Mouse (Mus musculus) MEL (cell line): ENCODE data around the gene Adamts4. TPM values are rescaled to one million over a fixed set of nuclear protein-coding genes. Genes with fewer than 3 reads are reported as not detected.
A peak's percentile ranks its signal among the peaks of the same experiment; 100 is the strongest.

Experiments
- DNase-seq: peaks from one replicate; pipeline ENCODE4 v3.0.0; 2011; ENCODE audit warnings: low read depth, low spot score
- H3K27ac ChIP-seq: 2 replicates; pipeline ENCODE4 v1.5.1; 2012; ENCODE audit warnings: low read depth, mild to moderate bottlenecking, control low read depth, low read length, moderate library complexity; ENCODE audit not compliant: control insufficient read depth
- H3K27me3 ChIP-seq, 2 experiments: fragments of 150-350 bp in 1 of 2; sonication (generic) in 1 of 2; 2 replicates each; pipeline ENCODE4 v1.6.1; 2012; ENCODE audit warnings: low read length in 2 of 2, mild to moderate bottlenecking in 2 of 2, improper control_type of control experiment in 1 of 2, moderate library complexity in 1 of 2; ENCODE audit not compliant: insufficient read depth in 2 of 2, control insufficient read depth in 1 of 2
- H3K36me3 ChIP-seq, 2 experiments: 2 replicates each; pipeline ENCODE4 v1.6.1; 2012 to 2014; ENCODE audit warnings: low read length in 2 of 2, improper control_type of control experiment in 1 of 2, inconsistent platforms in 1 of 2, mild to moderate bottlenecking in 1 of 2; ENCODE audit not compliant: insufficient read depth in 2 of 2, control insufficient read depth in 1 of 2
- H3K4me1 ChIP-seq, 2 experiments: fragments of 150-350 bp in 1 of 2; sonication (generic) in 1 of 2; 2 replicates each; pipeline ENCODE4 v1.6.1; 2012; ENCODE audit warnings: low read length in 2 of 2, improper control_type of control experiment in 1 of 2, mild to moderate bottlenecking in 1 of 2; ENCODE audit not compliant: insufficient read depth in 2 of 2, control insufficient read depth in 1 of 2
- H3K4me3 ChIP-seq, 2 experiments: fragments of 150-350 bp in 1 of 2; sonication (generic) in 1 of 2; 2 replicates each; pipeline ENCODE4 v1.5.1; 2012; ENCODE audit warnings: low read depth in 2 of 2, low read length in 2 of 2, mild to moderate bottlenecking in 2 of 2, moderate library complexity in 2 of 2, control low read depth in 1 of 2, improper control_type of control experiment in 1 of 2; ENCODE audit not compliant: control insufficient read depth in 1 of 2, insufficient read depth in 1 of 2
- H3K79me2 ChIP-seq: 2 replicates; pipeline ENCODE4 v1.6.1; 2012; ENCODE audit warnings: mild to moderate bottlenecking, low read length, moderate library complexity; ENCODE audit not compliant: control insufficient read depth, poor library complexity, insufficient read depth
- H3K9ac ChIP-seq: 2 replicates; pipeline ENCODE4 v1.6.1; 2012; ENCODE audit warnings: low read depth, mild to moderate bottlenecking, control low read depth, low read length, moderate library complexity; ENCODE audit not compliant: control insufficient read depth, poor library complexity, severe bottlenecking
- H3K9me3 ChIP-seq: fragments of 150-350 bp; sonication (generic); replicated peaks from 2 replicates; pipeline ENCODE4 v1.6.1; 2012; ENCODE audit warnings: mild to moderate bottlenecking, low read length, improper control_type of control experiment, moderate library complexity; ENCODE audit not compliant: insufficient read depth
- BHLHE40 ChIP-seq: IDR thresholded peaks from 2 replicates; pipeline ENCODE4 v1.6.1; 2012; ENCODE audit warnings: low read depth, mild to moderate bottlenecking, inconsistent platforms, low read length, improper control_type of control experiment, borderline replicate concordance
- CHD1 ChIP-seq: IDR thresholded peaks from 2 replicates; pipeline ENCODE4 v1.6.1; 2012; ENCODE audit warnings: low read depth, mild to moderate bottlenecking, inconsistent platforms, low read length, improper control_type of control experiment
- CHD2 ChIP-seq: IDR thresholded peaks from 2 replicates; pipeline ENCODE4 v1.6.1; 2011; ENCODE audit warnings: low read length, improper control_type of control experiment
- CTCF ChIP-seq, 3 experiments: IDR thresholded peaks in 2 of 3; conservative IDR thresholded peaks in 1 of 3; 2 replicates each; pipeline ENCODE4 v1.5.1; 2011 to 2012; ENCODE audit warnings: low read length in 3 of 3, low read depth in 2 of 3, mild to moderate bottlenecking in 2 of 3, improper control_type of control experiment in 1 of 3, inconsistent platforms in 1 of 3, mixed read lengths in 1 of 3, moderate library complexity in 1 of 3; ENCODE audit not compliant: control insufficient read depth in 1 of 3, insufficient read depth in 1 of 3, poor library complexity in 1 of 3, severe bottlenecking in 1 of 3
- E2F4 ChIP-seq: IDR thresholded peaks from 2 replicates; pipeline ENCODE4 v1.6.1; 2011; ENCODE audit warnings: low read depth, low read length, improper control_type of control experiment, borderline replicate concordance
- ELF1 ChIP-seq: IDR thresholded peaks from 2 replicates; pipeline ENCODE4 v1.6.1; 2014; ENCODE audit warnings: low read depth, mild to moderate bottlenecking, inconsistent platforms, low read length, improper control_type of control experiment, moderate library complexity
- EP300 ChIP-seq, 2 experiments: IDR thresholded peaks; 2 replicates each; pipeline ENCODE4 v1.6.1; 2011; ENCODE audit warnings: improper control_type of control experiment in 2 of 2, low read length in 2 of 2, low read depth in 1 of 2, mild to moderate bottlenecking in 1 of 2
- ETS1 ChIP-seq: IDR thresholded peaks from 2 replicates; pipeline ENCODE4 v1.6.1; 2012; ENCODE audit warnings: low read depth, mild to moderate bottlenecking, inconsistent platforms, low read length, improper control_type of control experiment, moderate library complexity
- GABPA ChIP-seq: IDR thresholded peaks from 2 replicates; pipeline ENCODE4 v1.6.1; 2012; ENCODE audit warnings: low read depth, mild to moderate bottlenecking, inconsistent platforms, low read length, improper control_type of control experiment, moderate library complexity
- GATA1 ChIP-seq: IDR thresholded peaks from 2 replicates; pipeline ENCODE4 v1.6.1; 2011; ENCODE audit warnings: low read depth, low read length, improper control_type of control experiment
- JUND ChIP-seq: IDR thresholded peaks from 2 replicates; pipeline ENCODE4 v1.6.1; 2011; ENCODE audit warnings: low read depth, mild to moderate bottlenecking, improper control_type of control experiment, low read length
- KAT2A ChIP-seq: conservative IDR thresholded peaks from 2 replicates; pipeline ENCODE4 v1.6.1; 2012; ENCODE audit warnings: low read depth, low read length, improper control_type of control experiment, inconsistent platforms
- MAZ ChIP-seq: IDR thresholded peaks from 2 replicates; pipeline ENCODE4 v1.6.1; 2012; ENCODE audit warnings: low read depth, mild to moderate bottlenecking, inconsistent platforms, low read length, improper control_type of control experiment
- MEF2A ChIP-seq: IDR thresholded peaks from 2 replicates; pipeline ENCODE4 v1.6.1; 2014; ENCODE audit warnings: low read depth, mild to moderate bottlenecking, inconsistent platforms, low read length, improper control_type of control experiment; ENCODE audit not compliant: poor library complexity, insufficient replicate concordance, severe bottlenecking; ENCODE audit errors: extremely low read depth
- MXI1 ChIP-seq: IDR thresholded peaks from 2 replicates; pipeline ENCODE4 v1.6.1; 2011; ENCODE audit warnings: mild to moderate bottlenecking, low read depth, low read length, improper control_type of control experiment
- MYB ChIP-seq: IDR thresholded peaks from 2 replicates; pipeline ENCODE4 v1.6.1; 2011; ENCODE audit warnings: mild to moderate bottlenecking, low read depth, low read length, improper control_type of control experiment
- MYC ChIP-seq: IDR thresholded peaks from 2 replicates; pipeline ENCODE4 v1.6.1; 2011; ENCODE audit warnings: low read depth, mild to moderate bottlenecking, low read length, improper control_type of control experiment, moderate library complexity
- NELFE ChIP-seq: IDR thresholded peaks from 2 replicates; pipeline ENCODE4 v1.6.1; 2011; ENCODE audit warnings: low read depth, low read length, improper control_type of control experiment
- NRF1 ChIP-seq: IDR thresholded peaks from 2 replicates; pipeline ENCODE4 v1.6.1; 2014; ENCODE audit warnings: low read depth, mild to moderate bottlenecking, inconsistent platforms, low read length, improper control_type of control experiment, moderate library complexity; ENCODE audit not compliant: poor library complexity, insufficient read depth, severe bottlenecking
- POLR2A ChIP-seq, 2 experiments: IDR thresholded peaks; 2 replicates each; pipeline ENCODE4 v1.6.1; 2011 to 2012; ENCODE audit warnings: low read length in 2 of 2, mild to moderate bottlenecking in 2 of 2, control low read depth in 1 of 2, improper control_type of control experiment in 1 of 2, low read depth in 1 of 2, moderate library complexity in 1 of 2; ENCODE audit not compliant: control insufficient read depth in 1 of 2, insufficient read depth in 1 of 2, poor library complexity in 1 of 2
- POLR2AphosphoS2 ChIP-seq: IDR thresholded peaks from 2 replicates; pipeline ENCODE4 v1.6.1; 2011; ENCODE audit warnings: low read length, improper control_type of control experiment
- POLR2AphosphoS5 ChIP-seq: IDR thresholded peaks from 2 replicates; pipeline ENCODE4 v1.6.1; 2012; ENCODE audit warnings: low read depth, borderline replicate concordance, mild to moderate bottlenecking, inconsistent platforms, low read length, moderate library complexity, mixed read lengths
- RAD21 ChIP-seq: IDR thresholded peaks from 2 replicates; pipeline ENCODE4 v1.6.1; 2011; ENCODE audit warnings: mild to moderate bottlenecking, low read depth, low read length, improper control_type of control experiment
- RCOR1 ChIP-seq: IDR thresholded peaks from 2 replicates; pipeline ENCODE4 v1.6.1; 2012; ENCODE audit warnings: low read depth, mild to moderate bottlenecking, inconsistent platforms, low read length, improper control_type of control experiment
- SIN3A ChIP-seq: IDR thresholded peaks from 2 replicates; pipeline ENCODE4 v1.6.1; 2012; ENCODE audit warnings: low read length, improper control_type of control experiment, inconsistent platforms
- SMC3 ChIP-seq: IDR thresholded peaks from 2 replicates; pipeline ENCODE4 v1.6.1; 2011; ENCODE audit warnings: low read depth, low read length, improper control_type of control experiment
- TAL1 ChIP-seq: IDR thresholded peaks from 2 replicates; pipeline ENCODE4 v1.6.1; 2012; ENCODE audit warnings: mild to moderate bottlenecking, inconsistent platforms, low read length, moderate library complexity, mixed read lengths
- TBP ChIP-seq: IDR thresholded peaks from 2 replicates; pipeline ENCODE4 v1.8.0; 2011; ENCODE audit warnings: low read depth, low read length, improper control_type of control experiment
- TCF12 ChIP-seq: IDR thresholded peaks from 2 replicates; pipeline ENCODE4 v1.6.1; 2014; ENCODE audit warnings: low read depth, mild to moderate bottlenecking, inconsistent platforms, low read length, improper control_type of control experiment, moderate library complexity
- USF1 ChIP-seq: IDR thresholded peaks from 2 replicates; pipeline ENCODE4 v1.6.1; 2014; ENCODE audit warnings: low read depth, mild to moderate bottlenecking, inconsistent platforms, low read length, improper control_type of control experiment, moderate library complexity
- USF2 ChIP-seq, 2 experiments: IDR thresholded peaks; 2 replicates each; pipeline ENCODE4 v1.6.1; 2011 to 2012; ENCODE audit warnings: improper control_type of control experiment in 2 of 2, low read length in 2 of 2, borderline replicate concordance in 1 of 2, inconsistent platforms in 1 of 2, low read depth in 1 of 2, mild to moderate bottlenecking in 1 of 2; ENCODE audit not compliant: insufficient read depth in 1 of 2
- ZC3H11A ChIP-seq: IDR thresholded peaks from 2 replicates; pipeline ENCODE4 v1.6.1; 2012; ENCODE audit warnings: low read depth, mild to moderate bottlenecking, inconsistent platforms, low read length, improper control_type of control experiment
- ZKSCAN1 ChIP-seq: IDR thresholded peaks from 2 replicates; pipeline ENCODE4 v1.6.1; 2012; ENCODE audit warnings: low read depth, mild to moderate bottlenecking, inconsistent platforms, low read length, improper control_type of control experiment, moderate library complexity
- ZMIZ1 ChIP-seq: IDR thresholded peaks from 2 replicates; pipeline ENCODE4 v1.6.1; 2012; ENCODE audit warnings: low read depth, mild to moderate bottlenecking, inconsistent platforms, low read length, improper control_type of control experiment, moderate library complexity
- ZNF384 ChIP-seq: IDR thresholded peaks from 2 replicates; pipeline ENCODE4 v1.6.1; 2012; ENCODE audit warnings: low read depth, mild to moderate bottlenecking, inconsistent platforms, low read length, improper control_type of control experiment
- polyA plus RNA-seq, 2 experiments: library from polyadenylated mRNA; stranded (reverse) in 1 of 2; unstranded in 1 of 2; fragments of >175 nt in 1 of 2; fragments of >200 nt in 1 of 2; gene quantifications; 2 replicates each; pipeline versions ENCODE4 v1.2.1 to v1.2.4; 2012; ENCODE audit warnings: low replicate concordance in 2 of 2, low read depth in 1 of 2; ENCODE audit not compliant: insufficient read length in 2 of 2, insufficient read depth in 1 of 2, missing spikeins in 1 of 2
- total RNA-seq: library from RNA; depleted of rRNA; stranded (reverse); fragments of 300-350 nt; gene quantifications from 2 replicates; pipeline ENCODE4 v1.2.3, GENCODE M21; 2012

Adamts4 gene
- total and polyA plus RNA-seq, 3 experiments: 0.03 TPM; not detected in 2

- Histone ChIP-seq H3K9ac (peak overlapping the region; percentile 10), H3K4me1 (peaks cover 0 to 28% of the 10 kb centered on the region in 2 experiments; a peak in 2 of 4 replicates), H3K9me3 (no peaks in the 10 kb centered on the region), H3K79me2 (no peaks in the 10 kb centered on the region), H3K27ac (peak overlapping the region; percentile 26), H3K4me3 (peak overlapping the region in 1 of 2 experiments; percentile 2; a peak in 1 of 4 replicates), H3K36me3 (peaks cover 0 to 11% of the 10 kb centered on the region in 2 experiments; a peak in 2 of 4 replicates), H3K27me3 (no peaks in the 10 kb centered on the region)
- peak; percentile 65 for DNase-seq
- TF ChIP-seq ZMIZ1: 0 out of 2 replicates have a peak, but pooled peaks have one; percentile 31
- TF ChIP-seq ZNF384: no peak
- TF ChIP-seq ETS1: 0 out of 2 replicates have a peak, but pooled peaks have one; percentile 27
- TF ChIP-seq GABPA: no peak
- TF ChIP-seq RCOR1: no peak
- no peak for TF ChIP-seq ZC3H11A
- TF ChIP-seq E2F4: no peak
- TF ChIP-seq TAL1: no peak
- TF ChIP-seq POLR2AphosphoS5: no peak
- no peak for TF ChIP-seq MYB
- TF ChIP-seq ZKSCAN1: no peak
- no peak for TF ChIP-seq BHLHE40
- TF ChIP-seq EP300 (IDR thresholded peaks at IDR 0.05; ENCODE audit: low read depth in 1 of 2, low read length in 2 of 2): peak in 1 of 2 experiments; percentile 31; a peak in 2 of 4 replicates
- TF ChIP-seq MAZ: 0 out of 2 replicates have a peak, but pooled peaks have one; percentile 37
- TF ChIP-seq KAT2A: no peak
- TF ChIP-seq RAD21: no peak; the same call in 1 of the 2 replicates
- no peak for TF ChIP-seq SMC3
- no peak for TF ChIP-seq CHD2
- TF ChIP-seq JUND: no peak
- no peak for TF ChIP-seq POLR2AphosphoS2
- TF ChIP-seq ELF1: no peak
- TF ChIP-seq SIN3A: no peak; the same call in 1 of the 2 replicates
- peak; percentile 50 to 65; a peak in 2 of 4 replicates for TF ChIP-seq POLR2A (IDR thresholded peaks at IDR 0.05; ENCODE audit: control insufficient read depth in 1 of 2, insufficient read depth in 1 of 2, low read depth in 1 of 2, low read length in 2 of 2, poor library complexity in 1 of 2)
- no peak for TF ChIP-seq CHD1
- TF ChIP-seq USF2 (IDR thresholded peaks at IDR 0.05; ENCODE audit: borderline replicate concordance in 1 of 2, insufficient read depth in 1 of 2, low read depth in 1 of 2, low read length in 2 of 2): no peak
- TF ChIP-seq MXI1: no peak
- TF ChIP-seq NELFE: peak; percentile 68
- 0 out of 2 replicates have a peak, but pooled peaks have one; percentile 18 for TF ChIP-seq MYC
- no peak for TF ChIP-seq MEF2A
- no peak for TF ChIP-seq GATA1
- TF ChIP-seq TCF12: 0 out of 2 replicates have a peak, but pooled peaks have one; percentile 12
- no peak for TF ChIP-seq USF1
- TF ChIP-seq CTCF (IDR thresholded peaks at IDR 0.05 in 2 of 3, conservative IDR thresholded peaks at IDR 0.05 in 1 of 3; ENCODE audit: control insufficient read depth in 1 of 3, insufficient read depth in 1 of 3, low read depth in 2 of 3, low read length in 3 of 3, poor library complexity in 1 of 3, severe bottlenecking in 1 of 3): no peak
- no peak for TF ChIP-seq NRF1
- peak; percentile 88 for TF ChIP-seq TBP
Observed at GRCm38 (mm10) chr1:171216241-171216955, 33.8 kb upstream of the Adamts4 start.
